Mouse (Mus musculus) bone marrow macrophage, adult 2 months (primary cell): ENCODE results near the gene Cpsf3.

Experiments
- CTCF ChIP-seq: IDR thresholded peaks from 2 replicates; pipeline ENCODE4 v1.5.1; 2012; ENCODE audit warnings: low read depth, mild to moderate bottlenecking, low read length, moderate library complexity
- POLR2A ChIP-seq: IDR thresholded peaks from 2 replicates; pipeline ENCODE4 v1.6.1; 2012; ENCODE audit warnings: mild to moderate bottlenecking, low read depth, low read length, borderline replicate concordance

DNA sequence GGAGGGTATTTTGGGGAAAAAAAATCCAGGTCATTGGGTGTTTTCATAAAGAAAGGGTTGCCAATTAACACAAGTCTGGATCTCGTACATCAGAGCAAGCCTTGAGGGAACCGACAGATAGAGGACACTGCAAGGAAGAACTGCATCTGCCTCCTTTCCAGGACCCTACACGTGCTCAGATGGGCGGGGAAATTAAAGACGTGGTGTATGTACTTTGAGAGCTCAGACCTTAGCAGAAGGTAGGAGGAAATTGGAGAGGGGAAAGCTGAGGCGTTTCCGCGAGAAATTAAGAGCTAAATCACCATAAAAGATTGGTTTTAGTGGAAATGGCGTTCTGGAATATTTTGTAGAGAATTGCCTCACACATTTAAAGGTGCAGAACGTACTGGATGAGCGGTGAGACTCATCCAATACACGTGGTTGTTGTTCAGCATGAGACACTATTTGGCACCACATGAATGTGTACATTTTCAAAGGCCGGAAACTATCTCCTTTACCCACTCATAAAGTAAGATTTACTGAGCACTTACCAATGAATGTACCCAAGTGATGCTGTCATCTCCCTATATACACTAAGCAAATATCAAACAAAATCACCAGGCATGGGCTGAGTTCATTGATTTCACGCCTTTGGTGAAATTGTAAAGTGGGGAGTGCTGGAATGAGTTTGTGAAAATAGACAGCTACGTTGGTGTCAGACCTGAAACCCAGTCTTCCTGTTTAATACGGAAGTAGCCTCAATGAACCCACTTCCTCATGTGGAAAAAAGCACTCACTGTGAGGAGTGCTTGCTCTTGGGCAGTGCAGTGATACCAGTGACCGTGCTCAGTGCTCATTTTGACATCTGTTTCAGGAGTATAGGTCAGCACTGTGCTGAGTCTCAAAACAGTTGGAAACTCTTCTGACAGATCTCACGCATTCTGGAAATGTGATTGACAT, 1.8 kb downstream of the Cpsf3 start:
- TF ChIP-seq POLR2A (no peak), CTCF (no peak)
